Mouse (Mus musculus) T-helper 2 cell (primary cell): ENCODE measurements around the gene Tead2.

ENCODE experiments used
- in situ Hi-C: fragments of 300-600 bp; cut with MboI, MseI; formaldehyde crosslinking; loops from one replicate; pipeline ENCODE4 v1.15.1; 2025; ENCODE audit warnings: high pct_unique_total_duplicates

The Tead2 gene

GRCm38 (mm10) chr7:45191803-45192363 lies 23.7 kb upstream of the Tead2 start:
- in situ Hi-C loops: no loop called here

GRCm38 (mm10) chr7:45192585-45193310 lies 22.8 kb upstream of the Tead2 start:
- in situ Hi-C loops: no loop called here

GRCm38 (mm10) chr7:45193406-45193805 lies 22.1 kb upstream of the Tead2 start:
- in situ Hi-C loops: no loop called here

- in situ Hi-C loops: no loop called here
These were observed 21.4 kb upstream of the Tead2 start for GRCm38 (mm10) chr7:45193871-45194785.

GRCm38 (mm10) chr7:45195341-45196175 lies 20.0 kb upstream of the Tead2 start:
- in situ Hi-C loops: no loop called here

GRCm38 (mm10) chr7:45196176-45196535 lies 19.4 kb upstream of the Tead2 start:
- in situ Hi-C loops: no loop called here

GRCm38 (mm10) chr7:45196994-45197393 lies 18.6 kb upstream of the Tead2 start:
- in situ Hi-C loops: no loop called here

- in situ Hi-C loops: no loop called here
These were observed 17.1 kb upstream of the Tead2 start for GRCm38 (mm10) chr7:45198435-45198834.

GRCm38 (mm10) chr7:45198961-45199360 lies 16.6 kb upstream of the Tead2 start:
- in situ Hi-C loops: no loop called here

GRCm38 (mm10) chr7:45202654-45203053 lies 12.9 kb upstream of the Tead2 start:
- in situ Hi-C loops: no loop called here

GRCm38 (mm10) chr7:45204380-45205143 lies 11.0 kb upstream of the Tead2 start, which contains the start of gene Ccdc155:
Gene Ccdc155 (minus strand): TSS chr7:45204892.
- in situ Hi-C loops: no loop called here

- in situ Hi-C loops: no loop called here
These were observed 7.3 kb upstream of the Tead2 start for GRCm38 (mm10) chr7:45208260-45208659.

GRCm38 (mm10) chr7:45211070-45211469 lies 4.5 kb upstream of the Tead2 start:
- in situ Hi-C loops: no loop called here

- in situ Hi-C loops: no loop called here
These were observed 3.7 kb upstream of the Tead2 start, which contains the start of gene Dkkl1 for GRCm38 (mm10) chr7:45211851-45212251. Gene Dkkl1 (minus strand): TSS chr7:45212147.

GRCm38 (mm10) chr7:45212356-45212755 lies 3.2 kb upstream of the Tead2 start:
- in situ Hi-C loops: no loop called here

- in situ Hi-C loops: no loop called here
These were observed 1.8 kb upstream of the Tead2 start for GRCm38 (mm10) chr7:45213708-45214107.

GRCm38 (mm10) chr7:45216442-45217183 lies 1.1 kb downstream of the Tead2 start:
- in situ Hi-C loops: no loop called here

- in situ Hi-C loops: no loop called here
These were observed 6.1 kb downstream of the Tead2 start for GRCm38 (mm10) chr7:45221680-45222079.

GRCm38 (mm10) chr7:45224826-45225225 lies 9.3 kb downstream of the Tead2 start:
- in situ Hi-C loops: no loop called here

- in situ Hi-C loops: no loop called here
These were observed 10.9 kb downstream of the Tead2 start for GRCm38 (mm10) chr7:45226421-45226820.
